Mouse (Mus musculus): Measurements from ENCODE around the gene Shc1. TPM values are rescaled to one million over a fixed set of nuclear protein-coding genes. Genes with fewer than 3 reads are reported as not detected.

Gene Shc1
- total and polyA plus RNA-seq, 3 experiments: 40.9 to 124 (median 118) TPM

GRCm38 (mm10) chr3:89473838-89474237, 55.6 kb downstream of the Shc1 start:
- H3K4me3 ChIP-seq (ENCODE audit: low read depth, low read length): no peak overlapping the region
- DNase-seq (ENCODE audit: low spot score) (no peak), ATAC-seq (ENCODE audit: extremely low read depth, insufficient number of reproducible peaks, low FRiP score, poor library complexity, severe bottlenecking) (no peak)
- H3K4me1 ChIP-seq (ENCODE audit: insufficient read depth, low read depth, low read length): peaks cover 3% of the 10 kb centered on the region; the same call in 1 of the 2 replicates
- TF ChIP-seq POLR2AphosphoS5 (IDR thresholded peaks at IDR 0.05; ENCODE audit: insufficient replicate concordance, low read depth, low read length) (no peak), TAL1 (conservative IDR thresholded peaks at IDR 0.05; ENCODE audit: low read depth, low read length) (no peak), GATA1 (IDR thresholded peaks at IDR 0.05; ENCODE audit: borderline replicate concordance, low read length) (no peak), CTCF (IDR thresholded peaks at IDR 0.05; ENCODE audit: low read depth, low read length) (no peak), GATA2 (IDR thresholded peaks at IDR 0.05; ENCODE audit: borderline replicate concordance, low read depth, low read length) (no peak)
- peaks cover 13% of the 10 kb centered on the region for H3K27me3 ChIP-seq (ENCODE audit: insufficient read depth, low read length)
- H3K36me3 ChIP-seq (replicated peaks): peaks cover 15% of the 10 kb centered on the region
- no peaks in the 10 kb centered on the region for H3K9me3 ChIP-seq (replicated peaks)

GRCm38 (mm10) chr3:89479055-89479454, 60.8 kb downstream of the Shc1 start:
- DNase-seq (ENCODE audit: low spot score): no peak
- Histone ChIP-seq H3K9me3 (replicated peaks) (no peaks in the 10 kb centered on the region), H3K36me3 (replicated peaks) (no peaks in the 10 kb centered on the region), H3K4me1 (ENCODE audit: insufficient read depth, low read depth, low read length) (peaks cover 7% of the 10 kb centered on the region; the same call in 1 of the 2 replicates), H3K27me3 (ENCODE audit: insufficient read depth, low read length) (peaks cover 9% of the 10 kb centered on the region), H3K4me3 (ENCODE audit: low read depth, low read length) (no peak overlapping the region)
- no peak for ATAC-seq (ENCODE audit: extremely low read depth, insufficient number of reproducible peaks, low FRiP score, poor library complexity, severe bottlenecking)
- TF ChIP-seq CTCF (IDR thresholded peaks at IDR 0.05; ENCODE audit: low read depth, low read length): no peak
- no peak for TF ChIP-seq POLR2AphosphoS5 (IDR thresholded peaks at IDR 0.05; ENCODE audit: insufficient replicate concordance, low read depth, low read length)
- no peak for TF ChIP-seq GATA1 (IDR thresholded peaks at IDR 0.05; ENCODE audit: borderline replicate concordance, low read length)
- TF ChIP-seq GATA2 (IDR thresholded peaks at IDR 0.05; ENCODE audit: borderline replicate concordance, low read depth, low read length): no peak
- TF ChIP-seq TAL1 (conservative IDR thresholded peaks at IDR 0.05; ENCODE audit: low read depth, low read length): no peak

Other genes starting within 250 kb of the Shc1 start
Only the 20 nearest of the 24 such genes appear.
- gene Mtx1, start 191.4 kb upstream of the Shc1 start, total RNA-seq (2014; fragmentation: Nextera tagmentation): 42.6 and 54.5 TPM in 2 replicates
- gene Mtx1, start 191.4 kb upstream of the Shc1 start, total RNA-seq (2017): 82.5 and 100 TPM in 2 replicates
- 311 and 404 TPM in 2 replicates for gene Mtx1, start 191.4 kb upstream of the Shc1 start, polyA plus RNA-seq (2012)
- gene Muc1, start 189.4 kb upstream of the Shc1 start, total RNA-seq (2014; fragmentation: Nextera tagmentation): 0.34 TPM in 1 of 2 replicates, not detected in the other
- gene Muc1, start 189.4 kb upstream of the Shc1 start, total RNA-seq (2017): 0.06 and 0.16 TPM in 2 replicates
- not detected in 2 replicates for gene Muc1, start 189.4 kb upstream of the Shc1 start, polyA plus RNA-seq (2012)
- 105 and 132 TPM in 2 replicates for gene Krtcap2, start 172.5 kb upstream of the Shc1 start, total RNA-seq (2014; fragmentation: Nextera tagmentation)
- 86.4 and 106 TPM in 2 replicates for gene Krtcap2, start 172.5 kb upstream of the Shc1 start, total RNA-seq (2017)
- 145 and 167 TPM in 2 replicates for gene Krtcap2, start 172.5 kb upstream of the Shc1 start, polyA plus RNA-seq (2012)
- gene Trim46, start 172.1 kb upstream of the Shc1 start, total RNA-seq (2014; fragmentation: Nextera tagmentation): 1.8 and 10.1 TPM in 2 replicates
- 0.64 and 0.76 TPM in 2 replicates for gene Trim46, start 172.1 kb upstream of the Shc1 start, total RNA-seq (2017)
- 2.7 and 2.8 TPM in 2 replicates for gene Trim46, start 172.1 kb upstream of the Shc1 start, polyA plus RNA-seq (2012)
- gene Dpm3, start 159.1 kb upstream of the Shc1 start, total RNA-seq (2014; fragmentation: Nextera tagmentation): 13.2 and 13.5 TPM in 2 replicates
- 47.7 and 54.5 TPM in 2 replicates for gene Dpm3, start 159.1 kb upstream of the Shc1 start, total RNA-seq (2017)
- gene Dpm3, start 159.1 kb upstream of the Shc1 start, polyA plus RNA-seq (2012): 178 and 207 TPM in 2 replicates
- not detected in 2 replicates for gene Slc50a1, start 147.9 kb upstream of the Shc1 start, total RNA-seq (2014; fragmentation: Nextera tagmentation)
- gene Slc50a1, start 147.9 kb upstream of the Shc1 start, total RNA-seq (2017): 0.66 TPM in 1 of 2 replicates, not detected in the other
- gene Slc50a1, start 147.9 kb upstream of the Shc1 start, polyA plus RNA-seq (2012): not detected in 2 replicates
- not detected in 2 replicates for gene Efna1, start 137.3 kb upstream of the Shc1 start, total RNA-seq (2014; fragmentation: Nextera tagmentation)
- 0.05 and 0.12 TPM in 2 replicates for gene Efna1, start 137.3 kb upstream of the Shc1 start, total RNA-seq (2017)
- gene Efna1, start 137.3 kb upstream of the Shc1 start, polyA plus RNA-seq (2012): not detected in 2 replicates
- gene Efna3, start 95.5 kb upstream of the Shc1 start, total RNA-seq (2014; fragmentation: Nextera tagmentation): not detected in 2 replicates
- 0.06 TPM in 1 of 2 replicates, not detected in the other for gene Efna3, start 95.5 kb upstream of the Shc1 start, total RNA-seq (2017)
- not detected in 2 replicates for gene Efna3, start 95.5 kb upstream of the Shc1 start, polyA plus RNA-seq (2012)
- not detected in 2 replicates for gene Efna4, start 80.4 kb upstream of the Shc1 start, total RNA-seq (2014; fragmentation: Nextera tagmentation)
- 0.12 TPM in 1 of 2 replicates, not detected in the other for gene Efna4, start 80.4 kb upstream of the Shc1 start, total RNA-seq (2017)
- not detected in 2 replicates for gene Efna4, start 80.4 kb upstream of the Shc1 start, polyA plus RNA-seq (2012)
- gene Adam15, start 68.4 kb upstream of the Shc1 start, total RNA-seq (2014; fragmentation: Nextera tagmentation): not detected in 2 replicates
- 0.17 and 1.4 TPM in 2 replicates for gene Adam15, start 68.4 kb upstream of the Shc1 start, total RNA-seq (2017)
- 0.05 and 0.10 TPM in 2 replicates for gene Adam15, start 68.4 kb upstream of the Shc1 start, polyA plus RNA-seq (2012)
- not detected in 2 replicates for gene Dcst2, start 56.5 kb upstream of the Shc1 start, total RNA-seq (2014; fragmentation: Nextera tagmentation)
- not detected in 2 replicates for gene Dcst2, start 56.5 kb upstream of the Shc1 start, total RNA-seq (2017)
- gene Dcst2, start 56.5 kb upstream of the Shc1 start, polyA plus RNA-seq (2012): not detected in 2 replicates
- not detected in 2 replicates for gene Dcst1, start 53.2 kb upstream of the Shc1 start, total RNA-seq (2014; fragmentation: Nextera tagmentation)
- gene Dcst1, start 53.2 kb upstream of the Shc1 start, total RNA-seq (2017): 0.06 and 0.22 TPM in 2 replicates
- not detected in 2 replicates for gene Dcst1, start 53.2 kb upstream of the Shc1 start, polyA plus RNA-seq (2012)
- 32.9 and 34.2 TPM in 2 replicates for gene Zbtb7b, start 23.7 kb upstream of the Shc1 start, total RNA-seq (2014; fragmentation: Nextera tagmentation)
- 23.3 and 31.4 TPM in 2 replicates for gene Zbtb7b, start 23.7 kb upstream of the Shc1 start, total RNA-seq (2017)
- gene Zbtb7b, start 23.7 kb upstream of the Shc1 start, polyA plus RNA-seq (2012): 123 and 126 TPM in 2 replicates
- gene Lenep, start 15.7 kb upstream of the Shc1 start, total RNA-seq (2014; fragmentation: Nextera tagmentation): 3.7 and 6.7 TPM in 2 replicates
- 0.98 and 1.8 TPM in 2 replicates for gene Lenep, start 15.7 kb upstream of the Shc1 start, total RNA-seq (2017)
- gene Lenep, start 15.7 kb upstream of the Shc1 start, polyA plus RNA-seq (2012): 0.03 and 0.12 TPM in 2 replicates
- gene Flad1, start 6.6 kb upstream of the Shc1 start, total RNA-seq (2014; fragmentation: Nextera tagmentation): 19.7 and 22.0 TPM in 2 replicates
- gene Flad1, start 6.6 kb upstream of the Shc1 start, total RNA-seq (2017): 18.0 and 22.0 TPM in 2 replicates
- gene Flad1, start 6.6 kb upstream of the Shc1 start, polyA plus RNA-seq (2012): 12.5 and 17.8 TPM in 2 replicates
- gene Cks1b, start 60 bp upstream of the Shc1 start, total RNA-seq (2014; fragmentation: Nextera tagmentation): 92.2 and 99.8 TPM in 2 replicates
- 182 and 184 TPM in 2 replicates for gene Cks1b, start 60 bp upstream of the Shc1 start, total RNA-seq (2017)
- 75.1 and 86.2 TPM in 2 replicates for gene Cks1b, start 60 bp upstream of the Shc1 start, polyA plus RNA-seq (2012)
- gene Pygo2, start 11.8 kb downstream of the Shc1 start, total RNA-seq (2014; fragmentation: Nextera tagmentation): 30.9 and 62.1 TPM in 2 replicates
- gene Pygo2, start 11.8 kb downstream of the Shc1 start, total RNA-seq (2017): 20.9 and 22.2 TPM in 2 replicates
- 201 and 246 TPM in 2 replicates for gene Pygo2, start 11.8 kb downstream of the Shc1 start, polyA plus RNA-seq (2012)
- gene Pbxip1, start 18.3 kb downstream of the Shc1 start, total RNA-seq (2014; fragmentation: Nextera tagmentation): 9.0 and 12.1 TPM in 2 replicates
- 15.0 and 16.4 TPM in 2 replicates for gene Pbxip1, start 18.3 kb downstream of the Shc1 start, total RNA-seq (2017)
- 8.3 and 9.0 TPM in 2 replicates for gene Pbxip1, start 18.3 kb downstream of the Shc1 start, polyA plus RNA-seq (2012)
- 12.1 and 17.8 TPM in 2 replicates for gene Pmvk, start 36.1 kb downstream of the Shc1 start, total RNA-seq (2014; fragmentation: Nextera tagmentation)
- 46.6 and 48.1 TPM in 2 replicates for gene Pmvk, start 36.1 kb downstream of the Shc1 start, total RNA-seq (2017)
- gene Pmvk, start 36.1 kb downstream of the Shc1 start, polyA plus RNA-seq (2012): 14.9 and 26.1 TPM in 2 replicates
- gene Kcnn3, start 101.7 kb downstream of the Shc1 start, total RNA-seq (2014; fragmentation: Nextera tagmentation): not detected in 2 replicates
- gene Kcnn3, start 101.7 kb downstream of the Shc1 start, total RNA-seq (2017): under 0.01 and 0.16 TPM in 2 replicates
- gene Kcnn3, start 101.7 kb downstream of the Shc1 start, polyA plus RNA-seq (2012): not detected in 2 replicates